Mouse (Mus musculus) ovary, postnatal 14 days (tissue): ENCODE measurements around the gene Cyp2u1.
"Not testable (repeated sequence)": the region's sequence is repeated elsewhere in the genome, so short reads cannot be mapped to it uniquely, and the experiment has no call there.

Experiments
- DNase-seq: peaks from one replicate; pipeline ENCODE4 v3.0.0; 2022; ENCODE audit warnings: low spot score

Gene Cyp2u1

DNA sequence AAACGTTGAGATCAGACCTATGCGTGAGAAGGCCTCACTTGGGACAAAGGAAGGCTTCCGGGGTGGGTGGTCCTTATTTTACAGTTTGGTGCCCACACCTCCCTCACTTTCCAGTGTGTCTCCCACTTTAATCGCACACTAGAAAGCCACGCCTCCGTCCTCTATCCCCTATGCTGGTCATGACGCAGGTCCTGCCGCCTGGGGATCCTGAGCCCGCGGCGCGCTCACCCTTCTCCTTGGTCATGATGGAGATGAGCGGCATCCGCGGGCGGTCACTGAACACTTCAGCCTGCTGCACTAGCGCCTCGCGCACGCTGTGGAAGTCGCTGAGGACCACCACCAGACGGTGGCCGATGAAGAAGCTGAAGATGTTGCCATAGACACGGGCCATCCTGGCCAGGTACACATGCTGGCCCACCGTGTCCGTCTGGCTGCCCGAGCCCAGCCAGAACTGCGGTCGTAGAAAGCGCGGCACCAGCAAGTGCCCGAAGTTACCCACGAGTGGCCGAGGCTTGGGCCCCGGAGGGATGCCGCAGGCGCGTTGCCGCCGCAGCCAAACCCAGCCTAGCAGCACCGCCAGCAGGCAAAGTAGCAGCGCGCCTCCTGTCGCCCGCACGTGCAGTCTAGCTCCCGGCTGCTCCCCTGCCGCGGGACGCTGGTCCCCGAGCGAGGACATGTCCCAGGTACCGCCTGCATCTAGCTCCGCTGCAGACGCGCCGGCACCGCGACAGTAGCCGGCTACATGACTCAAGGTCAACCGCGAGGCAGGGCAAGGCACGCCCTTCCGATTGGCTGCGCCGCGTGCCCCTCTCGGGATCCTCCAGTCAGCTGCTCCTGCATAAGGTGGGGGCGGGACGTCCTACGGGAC lies at the start of gene Cyp2u1:
TSS of gene Cyp2u1 (minus strand) at position 776 of the 868 bp plus-strand sequence.
- DNase-seq, result peak; percentile 73

DNA sequence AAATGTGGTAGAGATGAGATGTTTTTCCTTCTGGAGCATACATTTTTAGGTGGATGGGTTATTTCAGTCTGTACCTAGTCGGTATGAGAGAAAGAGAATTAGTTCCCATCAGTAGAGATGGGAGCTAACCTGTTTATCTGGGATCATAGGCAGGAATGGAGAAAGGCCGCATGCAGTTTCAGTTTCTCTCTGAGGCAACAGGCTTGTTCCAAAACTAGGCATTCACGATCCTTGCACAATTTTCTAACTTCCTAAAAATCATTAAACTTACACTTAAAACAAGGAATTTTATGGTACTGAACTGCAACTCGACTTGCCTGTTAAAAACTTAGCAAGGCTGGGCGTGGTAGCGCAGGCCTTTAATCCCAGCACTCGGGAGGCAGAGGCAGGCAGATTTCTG lies 47.5 kb upstream of the Cyp2u1 start:
- no peak for DNase-seq

DNA sequence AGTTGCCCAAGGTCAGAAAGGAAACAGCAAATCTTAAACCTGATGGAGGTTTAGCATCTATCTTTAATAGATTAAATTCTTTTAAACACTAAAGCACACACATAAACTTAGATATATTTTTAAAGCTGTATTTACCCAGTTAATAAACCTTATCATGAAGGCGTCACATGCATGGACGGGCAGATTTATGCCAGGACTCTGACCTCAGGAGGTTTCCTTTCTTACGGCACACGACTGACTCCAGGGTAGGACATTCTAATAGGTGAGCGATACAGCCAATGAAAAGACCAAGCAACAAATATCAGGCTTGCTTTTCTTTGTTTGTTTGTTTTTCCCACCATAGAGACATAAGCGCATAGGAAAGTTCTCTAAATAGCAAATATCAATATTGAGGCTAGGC lies 46.0 kb upstream of the Cyp2u1 start:
- no peak for DNase-seq

DNA sequence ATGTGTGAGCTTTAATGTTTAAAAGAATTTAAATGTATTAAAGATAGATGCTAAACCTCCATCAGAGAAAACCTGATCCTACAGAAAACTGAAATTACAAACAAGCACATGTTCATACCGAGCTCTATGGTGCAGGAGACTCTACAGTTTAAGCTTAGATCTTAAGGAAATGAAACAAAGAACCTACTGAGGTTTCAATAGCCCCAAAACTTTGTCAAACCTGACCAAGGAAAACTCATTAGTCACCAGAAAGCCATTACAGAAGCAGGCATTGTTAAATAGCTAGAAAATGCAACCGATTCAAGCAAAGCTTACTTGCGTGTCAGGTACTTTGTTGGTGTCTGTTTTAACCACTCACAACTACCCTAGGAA lies 45.5 kb upstream of the Cyp2u1 start:
- DNase-seq, result no peak

DNA sequence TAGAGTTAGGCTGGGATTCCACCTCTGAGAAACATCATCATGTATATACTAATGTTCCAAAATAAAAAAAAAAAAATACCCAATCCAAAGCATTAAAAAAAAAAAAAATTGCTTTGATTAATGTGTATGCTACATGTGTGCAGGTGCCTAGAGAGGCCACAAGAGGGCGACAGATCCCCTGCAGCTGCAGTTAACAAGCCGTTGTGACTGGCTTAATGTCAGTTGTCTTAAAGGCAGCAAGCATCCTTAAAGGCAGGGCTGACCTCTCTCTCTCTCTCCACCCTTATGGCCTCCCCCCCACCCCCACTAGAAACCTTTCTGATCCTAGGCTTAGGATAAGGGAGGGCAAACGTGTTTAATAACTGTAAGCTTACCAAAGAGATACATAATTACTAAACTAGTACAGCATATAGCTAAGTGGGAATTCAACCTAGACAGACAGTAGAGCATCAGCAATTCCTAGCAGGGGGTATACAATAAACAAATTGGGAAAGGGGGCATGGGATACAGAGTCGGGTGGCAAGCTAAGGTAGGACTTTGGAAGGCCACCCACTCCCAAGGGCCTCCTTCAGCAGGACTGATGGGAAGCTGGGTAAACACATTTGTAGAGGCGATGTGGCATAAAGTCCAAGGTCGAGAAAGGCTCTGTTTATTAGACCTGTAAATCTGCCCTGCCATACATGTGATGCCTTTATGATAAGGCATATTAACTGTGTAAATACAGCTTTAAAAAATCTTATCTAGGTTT lies 45.0 kb upstream of the Cyp2u1 start:
- DNase-seq, result no peak

DNA sequence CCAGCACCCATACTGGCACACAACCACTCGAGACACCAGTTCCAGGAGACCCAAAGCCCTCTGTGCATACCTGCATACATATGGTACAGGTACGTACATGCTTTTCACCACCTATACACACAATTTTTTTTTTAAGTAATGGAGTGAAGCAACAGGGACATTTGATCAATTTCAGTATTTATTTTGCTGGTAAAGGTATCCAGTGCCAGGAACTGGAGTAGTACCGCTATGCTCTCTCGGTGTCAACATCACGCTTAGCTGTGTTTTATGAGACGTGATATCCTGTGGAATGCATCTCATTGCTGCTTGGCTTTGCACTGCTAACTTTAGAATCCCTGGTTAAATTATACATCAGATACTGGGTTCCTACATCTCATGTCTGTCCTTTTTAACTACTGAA lies 42.9 kb upstream of the Cyp2u1 start:
- no peak for DNase-seq

DNA sequence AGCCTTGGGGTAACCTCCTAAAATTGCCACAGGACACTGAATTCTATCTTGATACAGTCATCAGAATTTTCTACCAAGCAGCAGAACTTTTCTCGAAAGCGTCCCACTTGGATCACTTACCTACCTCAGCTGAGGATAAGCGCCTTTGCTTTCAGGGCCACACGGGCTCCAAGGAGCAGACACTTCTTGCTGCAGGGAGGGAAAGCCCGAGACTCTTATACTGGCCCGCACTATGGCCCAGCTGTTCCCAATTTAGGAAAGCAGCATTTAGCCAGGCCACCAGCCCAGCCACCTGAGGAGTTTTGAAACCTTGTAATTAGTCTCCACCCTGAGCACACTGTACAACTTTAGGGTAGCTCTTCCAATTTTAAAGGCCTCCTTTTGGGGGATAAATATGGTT lies 40.3 kb upstream of the Cyp2u1 start:
- no peak for DNase-seq

DNA sequence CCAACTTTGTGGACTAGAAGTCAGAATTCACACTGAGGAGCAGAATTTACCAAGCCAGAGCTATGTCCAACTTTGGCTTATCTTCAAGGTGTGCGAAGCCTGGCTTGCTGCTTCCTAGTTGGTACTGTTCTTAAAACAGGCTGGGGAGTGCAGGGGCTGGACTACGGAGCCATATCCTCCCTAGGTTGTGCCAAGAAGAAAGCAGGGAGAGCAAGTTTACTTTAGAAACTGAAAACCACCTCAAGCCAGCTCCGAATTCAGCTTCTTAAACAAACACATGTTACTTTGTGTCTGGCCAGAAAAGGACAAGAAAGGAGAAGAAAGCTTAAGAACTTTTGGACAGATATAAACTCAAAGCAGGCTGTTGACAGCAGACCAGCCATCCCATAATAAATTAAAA lies 37.9 kb upstream of the Cyp2u1 start:
- no peak for DNase-seq

DNA sequence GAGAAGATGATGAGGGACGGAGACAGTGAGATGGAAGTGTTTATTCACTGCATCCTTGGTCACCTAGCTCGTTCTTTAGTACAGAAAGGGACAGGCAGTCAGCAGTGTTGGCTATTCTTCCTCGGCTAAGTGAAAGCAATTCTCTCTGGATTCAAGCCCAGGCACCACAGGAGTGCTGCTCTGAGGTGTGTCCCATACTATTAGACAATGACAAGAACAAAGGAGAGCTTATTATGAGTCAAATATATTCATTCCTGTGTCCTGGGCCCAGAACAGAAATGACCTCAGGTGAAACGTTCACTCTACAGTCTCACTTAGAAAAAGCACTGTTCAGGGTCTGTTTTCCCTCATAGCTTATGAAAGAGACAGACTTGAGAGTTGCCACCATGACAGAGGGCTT lies 36.3 kb upstream of the Cyp2u1 start:
- no peak for DNase-seq

DNA sequence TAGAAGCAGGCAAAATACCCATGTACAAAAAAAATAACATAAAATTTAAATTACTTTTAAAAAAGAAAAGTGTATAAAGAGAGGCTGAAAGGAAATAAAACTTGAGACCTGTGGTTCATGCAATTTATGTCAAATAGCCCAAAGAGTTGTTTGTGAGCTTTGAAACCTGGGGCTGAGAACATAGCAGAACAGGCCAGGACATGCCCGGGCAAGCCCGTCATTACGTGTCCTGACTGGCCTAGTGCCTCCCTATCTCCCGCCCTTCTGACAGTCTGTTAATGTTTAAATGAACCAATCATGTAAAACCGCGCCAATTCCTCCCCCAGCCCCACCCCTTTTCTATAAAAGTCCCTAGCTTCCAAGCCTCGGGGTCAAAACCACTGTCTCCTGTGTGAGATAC lies 34.7 kb upstream of the Cyp2u1 start:
- not testable (repeated sequence) for DNase-seq

DNA sequence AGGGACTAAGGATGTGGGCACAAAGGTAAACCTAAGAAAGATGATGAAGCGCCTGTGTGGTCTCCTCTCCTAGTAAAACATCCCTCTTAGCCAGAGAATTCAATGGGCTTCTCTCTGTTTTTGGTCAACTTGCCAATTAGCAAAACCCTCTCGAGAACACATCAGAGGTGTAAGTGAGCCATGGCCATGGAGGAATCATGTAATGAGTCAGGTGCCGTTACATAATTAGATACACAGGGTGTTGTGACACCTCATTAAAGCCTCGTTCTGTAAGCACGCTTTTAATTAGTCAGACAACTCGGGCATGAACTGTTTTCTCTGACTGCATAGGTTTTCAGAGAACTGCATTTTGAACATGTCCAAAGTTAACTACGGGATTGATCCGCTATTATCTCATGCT lies 33.6 kb upstream of the Cyp2u1 start:
- no peak for DNase-seq

DNA sequence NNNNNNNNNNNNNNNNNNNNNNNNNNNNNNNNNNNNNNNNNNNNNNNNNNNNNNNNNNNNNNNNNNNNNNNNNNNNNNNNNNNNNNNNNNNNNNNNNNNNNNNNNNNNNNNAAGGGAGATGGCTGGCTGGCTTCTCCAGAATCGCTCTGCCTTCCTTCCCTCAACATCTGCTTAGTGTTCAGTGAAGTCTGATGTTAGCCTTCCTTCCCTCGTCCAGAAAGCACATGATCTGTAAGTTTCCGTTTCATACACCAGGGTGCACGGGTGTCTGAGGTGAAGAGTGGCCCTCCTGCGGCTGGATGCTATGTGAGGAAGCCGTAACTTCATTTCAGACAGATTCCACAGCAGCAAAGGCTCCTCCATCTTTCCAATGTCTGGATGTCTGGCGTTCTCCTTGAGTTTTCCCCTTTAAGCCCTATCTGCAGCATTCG lies 32.1 kb upstream of the Cyp2u1 start:
- DNase-seq, result no peak

DNA sequence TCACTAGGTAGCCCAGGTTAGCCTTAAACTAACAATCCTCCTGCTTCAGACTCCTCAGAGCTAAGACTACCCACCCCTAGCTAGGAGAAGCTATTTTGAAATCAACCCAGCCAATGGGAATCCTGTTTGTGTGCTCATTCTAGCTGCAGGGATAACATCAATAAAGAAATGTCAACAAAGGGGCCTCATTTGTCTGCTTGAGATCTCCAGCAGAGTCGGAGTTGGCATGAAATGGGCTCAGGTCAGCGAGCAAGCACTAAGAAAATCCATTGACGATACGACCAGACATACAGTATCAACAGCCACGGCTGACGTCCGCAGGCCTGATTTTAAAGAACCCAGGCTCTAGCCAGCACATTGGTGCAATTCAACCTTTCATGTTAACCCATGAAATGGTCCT lies 24.2 kb upstream of the Cyp2u1 start:
- DNase-seq, result no peak

DNA sequence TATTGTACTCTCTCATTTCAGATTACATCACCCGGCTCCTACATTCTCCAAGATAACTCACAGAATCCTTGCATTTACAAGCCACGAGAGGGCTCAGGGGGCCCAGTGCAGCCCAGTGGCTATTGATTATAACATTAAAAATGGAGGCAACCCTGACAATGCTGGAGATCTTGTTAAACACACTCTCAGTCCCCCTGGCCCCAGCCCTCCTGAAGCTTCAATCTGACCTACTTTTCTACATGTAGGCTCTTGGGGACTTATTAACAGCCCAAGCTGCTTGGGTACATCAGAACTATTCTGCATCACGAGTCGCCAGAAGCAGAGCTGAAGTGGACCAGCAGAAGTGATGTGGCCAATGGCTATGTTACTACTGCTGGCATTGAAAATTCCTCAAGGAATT lies 23.6 kb upstream of the Cyp2u1 start:
- no peak for DNase-seq

DNA sequence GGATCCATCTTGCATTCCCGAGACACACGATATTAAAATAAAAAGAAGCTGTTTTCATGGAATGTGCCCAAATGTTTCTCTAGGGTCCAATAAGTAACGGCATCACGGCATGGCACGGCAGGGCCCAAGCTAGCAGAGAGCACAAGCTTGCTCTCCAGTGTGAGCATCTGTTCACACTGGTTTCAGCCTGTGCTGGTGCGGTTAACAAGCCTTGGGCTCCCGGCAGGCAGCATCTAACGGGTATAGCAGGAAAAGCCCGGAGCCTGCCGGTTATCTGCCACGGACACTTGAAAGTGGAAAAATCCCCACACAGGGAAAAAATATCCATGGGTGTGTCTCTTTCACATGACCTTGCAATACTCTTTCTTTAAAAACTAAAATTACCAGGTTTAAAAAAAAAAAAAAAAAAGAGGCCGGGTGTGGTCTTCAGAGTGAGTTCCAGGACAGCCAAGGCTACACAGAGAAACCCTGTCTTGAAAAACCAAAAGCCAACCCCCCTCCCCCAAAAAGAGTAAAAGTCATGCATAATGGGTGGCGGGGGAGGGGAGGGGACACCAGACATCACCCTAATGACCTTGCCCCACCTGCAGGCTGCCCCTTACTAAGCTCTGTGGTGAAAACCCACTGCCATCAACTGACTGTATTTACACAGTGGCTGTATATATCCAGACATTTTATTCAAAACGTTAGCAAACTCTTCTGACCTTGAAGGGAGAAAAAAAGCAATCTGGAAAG lies 19.2 kb upstream of the Cyp2u1 start:
- DNase-seq, result no peak

DNA sequence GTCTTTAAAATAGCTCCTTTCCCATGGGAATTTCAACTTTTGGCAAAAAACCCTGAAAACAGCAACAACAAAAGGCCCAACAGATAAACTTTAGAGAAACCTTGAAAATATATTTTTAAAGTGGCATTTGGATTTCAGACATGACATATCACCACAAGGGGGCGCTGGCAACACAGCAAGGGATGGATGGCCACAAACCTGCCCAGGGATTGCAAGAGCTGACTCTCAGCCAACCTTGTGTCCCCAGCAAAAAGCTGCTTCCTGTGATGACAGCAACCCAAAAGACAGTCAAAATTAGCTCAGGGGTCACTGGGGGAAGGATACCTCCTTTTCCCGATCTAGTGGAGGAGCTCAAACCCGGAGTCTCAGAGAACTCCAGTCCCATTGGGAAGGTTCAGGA lies 17.2 kb upstream of the Cyp2u1 start:
- DNase-seq, result peak; percentile 77

DNA sequence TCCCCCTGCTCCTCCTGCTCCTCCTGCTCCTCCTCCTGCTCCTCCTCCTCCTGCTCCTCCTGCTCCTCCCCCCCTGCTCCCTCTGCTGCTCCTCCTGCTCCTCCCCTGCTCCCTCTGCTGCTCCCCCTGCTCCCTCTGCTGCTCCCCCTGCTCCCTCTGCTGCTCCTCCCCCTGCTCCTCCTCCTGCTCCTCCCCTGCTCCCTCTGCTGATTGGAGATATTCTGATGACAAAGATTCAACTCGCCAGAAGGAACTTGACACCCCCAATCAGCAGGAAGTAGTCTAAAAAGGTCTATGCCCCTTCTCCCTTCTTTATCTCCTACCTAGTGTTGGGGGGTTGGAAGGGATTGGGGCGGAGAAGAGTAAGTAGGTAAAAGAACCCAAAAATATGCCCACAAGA lies 15.2 kb upstream of the Cyp2u1 start:
- no peak for DNase-seq

DNA sequence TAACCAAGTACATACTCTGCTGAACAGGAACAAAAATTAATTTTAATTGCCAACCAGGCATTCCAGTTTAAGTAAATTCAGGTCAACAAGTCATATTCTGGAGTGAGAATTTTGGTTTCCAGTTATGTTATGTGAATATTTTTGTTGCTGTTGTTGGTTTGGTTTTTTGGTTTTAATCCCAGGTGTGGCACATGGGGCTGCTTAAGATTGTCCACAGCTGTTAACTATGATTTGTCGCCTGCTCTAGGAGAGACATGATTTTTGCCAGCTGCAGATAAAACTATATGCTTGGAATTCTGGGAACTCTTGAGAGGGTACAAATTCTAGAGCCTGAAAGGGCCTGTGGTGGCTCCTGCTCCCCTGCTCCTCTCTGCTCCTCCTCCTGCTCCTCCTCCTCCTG lies 14.1 kb upstream of the Cyp2u1 start:
- no peak for DNase-seq

DNA sequence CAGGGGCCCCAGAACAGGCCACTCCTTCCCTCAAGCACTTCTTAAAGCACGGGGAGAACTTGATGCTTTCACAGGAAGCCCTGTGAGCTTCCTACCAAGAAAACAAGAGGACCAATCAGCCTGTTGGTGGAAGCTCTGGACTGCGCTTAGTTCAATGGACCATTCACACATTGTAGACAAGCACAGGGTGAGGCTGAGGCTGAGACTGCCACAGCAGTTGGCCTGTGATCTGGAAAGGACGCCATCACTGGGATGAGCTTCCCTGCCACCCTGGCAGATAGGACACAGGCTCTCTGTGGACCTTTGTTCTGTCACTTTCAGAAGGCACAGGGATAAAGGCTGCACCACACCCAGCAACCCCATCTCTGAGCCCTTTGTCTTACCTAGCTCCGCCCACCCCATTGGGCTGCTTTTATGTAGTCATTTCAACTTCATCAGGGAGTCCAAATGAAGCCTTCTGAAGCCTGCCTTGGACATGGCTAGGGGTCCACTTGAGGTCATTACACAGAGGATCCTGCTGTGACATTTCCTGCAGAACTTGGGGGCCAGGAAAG lies 13.0 kb upstream of the Cyp2u1 start:
- no peak for DNase-seq

DNA sequence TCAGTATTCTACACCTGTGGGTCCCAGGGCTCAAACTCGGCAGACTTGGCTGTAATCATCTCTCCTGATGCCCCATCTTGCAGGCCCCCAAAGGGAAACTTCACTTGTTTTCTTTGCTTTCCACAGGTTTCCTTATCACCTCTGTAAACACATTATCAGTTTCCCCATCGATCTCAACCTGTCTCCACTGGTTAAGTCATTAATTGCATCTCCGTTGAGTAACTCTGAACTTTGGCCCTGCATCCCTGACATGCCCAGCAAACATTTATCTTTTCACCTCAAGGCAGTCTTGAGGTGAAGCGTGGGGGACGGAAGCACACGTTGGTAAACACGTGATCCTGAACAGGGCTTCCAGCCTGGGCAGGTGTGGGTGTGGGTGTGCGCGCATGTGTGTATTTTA lies 9.3 kb upstream of the Cyp2u1 start:
- no peak for DNase-seq

DNA sequence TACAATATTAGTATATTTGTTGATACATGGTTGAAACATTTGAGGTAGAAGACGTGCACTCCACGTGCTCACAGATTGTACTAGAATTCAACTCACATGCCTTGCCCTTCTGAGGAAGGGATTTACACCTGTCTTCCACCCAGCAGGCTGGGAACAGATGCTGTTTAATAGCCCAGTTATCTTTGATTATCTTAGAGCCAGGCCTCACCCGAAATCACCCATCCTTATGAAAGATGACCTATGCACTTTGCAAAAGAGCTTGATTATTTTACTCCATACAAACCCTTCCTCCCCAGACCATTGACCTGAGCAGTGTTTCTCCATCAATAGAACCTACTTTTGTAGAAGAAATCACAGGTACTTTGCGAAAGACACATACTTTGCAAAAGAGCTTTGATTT lies 7.5 kb upstream of the Cyp2u1 start:
- no peak for DNase-seq

DNA sequence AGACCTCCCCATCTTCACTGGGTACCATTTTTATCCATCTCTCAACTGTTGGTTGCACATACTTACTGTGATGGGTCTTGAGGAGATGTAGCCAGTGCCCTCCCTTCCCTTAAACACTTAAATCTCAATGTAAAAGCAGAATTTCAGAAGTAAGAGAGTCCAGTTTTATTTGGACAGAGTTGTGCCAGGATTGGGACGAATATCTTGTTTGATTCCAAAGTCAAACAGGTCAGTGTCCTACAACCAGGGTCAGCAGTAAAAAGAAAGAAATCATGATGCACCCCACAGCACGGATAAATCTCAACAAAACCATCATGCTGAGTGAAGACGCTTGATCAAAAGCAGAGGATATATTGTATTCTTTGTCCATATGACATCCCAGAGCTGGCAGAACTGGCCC lies 4.8 kb upstream of the Cyp2u1 start:
- no peak for DNase-seq

DNA sequence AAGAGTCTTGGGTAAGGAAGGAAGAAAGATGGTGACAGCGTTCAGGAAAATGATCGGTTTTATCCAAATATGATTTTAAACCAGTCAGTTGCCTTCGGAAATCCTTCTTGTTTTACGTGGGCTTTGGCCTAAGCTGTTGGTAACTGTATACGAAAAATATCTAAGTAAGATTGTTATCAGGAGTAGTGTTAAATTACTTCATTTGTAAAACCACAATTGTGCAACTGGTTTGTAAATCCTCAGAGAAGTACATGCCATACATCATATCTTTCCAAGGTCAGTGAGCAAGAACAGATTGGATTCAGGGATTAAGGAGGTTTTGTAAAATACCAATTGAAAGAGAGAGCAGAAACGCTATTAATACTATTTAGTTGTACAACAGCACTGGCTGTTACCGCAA lies 3.2 kb upstream of the Cyp2u1 start:
- no peak for DNase-seq
